Mouse (Mus musculus) monocyte, adult 5-6 weeks (primary cell): ENCODE measurements around the gene Scn2a. TPM values are rescaled to one million over a fixed set of nuclear protein-coding genes. Genes with fewer than 3 reads are reported as not detected.
"Not testable (repeated sequence)": the region's sequence is repeated elsewhere in the genome, so short reads cannot be mapped to it uniquely, and the experiment has no call there.

ENCODE experiments used
- ATAC-seq: fragments of 153-309, 156-312 bp; replicated peaks from 2 replicates; pipeline ENCODE4 v1.8.0; 2017; ENCODE audit warnings: mild to moderate bottlenecking; ENCODE audit not compliant: low TSS enrichment, insufficient number of reproducible peaks, severe bottlenecking, poor library complexity, low FRiP score
- total RNA-seq: library from RNA; stranded (forward); fragments of 200-1000, 200-491, 200-594 nt; gene quantifications from 3 replicates; pipeline ENCODE4 v1.2.3, GENCODE M21; 2017

Scn2a gene
- total RNA-seq, 1 experiment from 2014 or later, result not detected

DNA sequence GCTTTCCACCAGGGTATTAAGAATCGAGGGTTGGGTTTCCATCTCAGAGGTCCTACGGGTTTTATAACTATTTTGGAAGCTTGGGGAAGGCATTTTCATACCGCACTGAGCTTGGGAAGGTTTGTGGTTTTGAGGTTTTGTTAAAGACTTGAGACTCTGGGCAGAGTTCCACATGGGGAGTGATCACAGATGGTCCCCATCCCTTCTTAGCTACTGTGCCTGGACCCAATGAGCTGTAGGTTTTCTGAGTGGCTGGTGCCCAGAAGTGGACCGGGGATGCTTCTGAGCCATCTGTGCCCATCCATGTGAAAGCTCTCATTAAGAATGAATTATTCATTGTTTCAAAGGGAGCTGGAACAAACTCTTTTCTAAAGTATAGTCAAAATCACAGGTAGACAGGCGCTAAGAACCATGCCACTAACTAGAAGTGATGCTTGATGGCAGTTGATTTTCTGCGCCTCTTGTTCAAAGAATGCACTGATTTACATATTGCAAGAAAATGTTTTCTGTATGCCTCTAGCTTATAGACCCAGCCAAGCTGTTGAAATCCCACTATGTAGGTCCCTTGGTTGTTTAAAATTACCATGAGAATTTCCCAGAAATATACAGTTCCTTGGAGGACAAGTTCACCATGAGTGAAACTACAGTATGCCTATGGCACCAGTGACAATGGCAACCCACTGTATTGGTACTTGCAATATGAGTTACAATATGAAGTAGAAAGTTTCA is 70.0 kb downstream of the Scn2a start:
- ATAC-seq, result no peak

- ATAC-seq, result no peak
Measured at GRCm38 (mm10) chr2:65694485-65694884, 73.9 kb downstream of the Scn2a start.

- ATAC-seq, result no peak
Measured at GRCm38 (mm10) chr2:65695061-65695460, 74.5 kb downstream of the Scn2a start.

GRCm38 (mm10) chr2:65700246-65700645 is 79.7 kb downstream of the Scn2a start:
- no peak for ATAC-seq

DNA sequence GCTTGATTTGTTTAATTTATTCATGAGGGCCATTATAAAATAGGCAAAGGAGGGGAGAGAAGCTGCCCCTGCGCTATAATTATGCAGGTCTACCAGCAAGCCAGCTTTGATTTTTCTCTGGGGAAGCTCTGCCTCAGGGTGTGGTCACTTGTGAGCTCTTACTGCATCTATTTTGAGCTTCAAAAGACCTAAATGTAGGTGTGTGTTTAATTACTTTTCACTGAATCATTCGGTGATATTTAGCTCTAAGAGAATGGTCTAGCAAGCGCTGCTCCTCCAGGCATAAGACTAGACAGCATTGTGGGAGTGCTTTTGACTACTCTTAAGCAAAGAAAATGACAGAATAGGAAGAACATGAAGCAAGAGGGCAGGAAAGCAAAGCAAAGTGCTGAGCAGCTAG is 80.6 kb downstream of the Scn2a start:
- no peak for ATAC-seq

DNA sequence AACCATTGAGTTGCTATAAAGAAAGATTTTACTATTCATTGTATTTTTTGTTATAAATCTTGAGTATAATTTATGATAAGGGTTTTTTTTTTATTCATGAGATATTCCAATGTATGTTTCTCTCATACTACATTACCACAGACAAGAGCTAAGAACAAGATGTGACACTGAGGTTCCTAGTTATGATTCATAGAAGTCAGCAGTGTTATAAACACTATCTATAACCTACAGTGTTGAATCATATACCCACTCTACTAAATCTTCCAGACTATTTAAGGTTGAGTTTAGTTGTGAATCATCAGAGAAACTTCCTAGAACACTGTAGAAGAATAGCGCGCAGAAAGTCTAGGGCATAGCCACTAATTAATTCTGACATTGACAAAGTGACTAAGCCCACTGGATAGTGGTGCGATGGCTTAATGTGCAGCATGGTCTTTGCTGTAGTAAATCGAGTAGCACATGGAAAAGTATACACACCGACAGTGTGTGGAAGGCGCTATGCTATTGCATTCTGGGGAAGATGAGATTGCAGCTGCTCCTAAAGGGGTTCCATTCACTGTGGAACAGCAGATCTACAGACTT is 101.7 kb downstream of the Scn2a start:
- no peak for ATAC-seq

- ATAC-seq, result no peak
Measured at GRCm38 (mm10) chr2:65745400-65745799, 124.8 kb downstream of the Scn2a start.

GRCm38 (mm10) chr2:65782442-65782841 is 161.9 kb downstream of the Scn2a start:
- ATAC-seq, result no peak

DNA sequence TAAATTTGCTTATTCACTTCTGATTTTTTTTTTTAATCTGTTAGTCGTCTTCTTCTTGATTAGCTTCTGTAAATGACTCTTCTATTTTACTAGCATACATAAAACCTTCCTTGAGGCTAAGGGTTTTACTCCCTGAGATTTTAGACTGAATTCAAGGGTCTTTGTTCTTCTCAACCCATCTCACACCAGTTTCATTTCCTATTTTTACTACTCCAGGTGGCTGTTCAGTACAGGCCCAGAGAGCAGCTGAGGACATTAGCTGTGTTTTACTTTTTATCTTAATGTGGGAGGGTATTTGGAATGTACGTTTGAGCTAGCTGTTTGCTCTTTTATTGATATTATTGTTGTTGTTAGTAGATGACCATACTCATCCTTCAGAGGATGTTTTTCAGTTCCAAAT is 162.8 kb downstream of the Scn2a start:
- ATAC-seq, result no peak

- ATAC-seq, result no peak
Measured at GRCm38 (mm10) chr2:65792516-65792915, 171.9 kb downstream of the Scn2a start.

DNA sequence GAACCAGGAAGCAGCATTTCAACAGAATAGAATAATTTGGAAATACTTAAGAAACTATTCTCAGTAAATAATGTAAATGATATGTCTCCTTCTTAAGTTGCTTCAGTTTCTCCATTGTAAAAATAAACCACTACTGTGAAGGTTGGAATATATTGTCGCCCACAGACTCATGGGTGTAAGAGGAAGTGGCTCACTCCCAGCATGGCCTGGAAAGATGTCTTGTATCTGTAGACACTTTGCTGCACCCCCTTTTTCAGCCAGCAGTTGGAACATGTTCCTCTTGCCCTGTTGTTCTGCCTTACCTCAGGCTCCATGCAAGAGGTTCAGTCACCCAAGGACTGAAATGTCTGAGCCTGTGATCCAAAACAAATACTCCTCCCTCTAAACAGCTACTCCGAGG is 173.0 kb downstream of the Scn2a start:
- no peak for ATAC-seq

DNA sequence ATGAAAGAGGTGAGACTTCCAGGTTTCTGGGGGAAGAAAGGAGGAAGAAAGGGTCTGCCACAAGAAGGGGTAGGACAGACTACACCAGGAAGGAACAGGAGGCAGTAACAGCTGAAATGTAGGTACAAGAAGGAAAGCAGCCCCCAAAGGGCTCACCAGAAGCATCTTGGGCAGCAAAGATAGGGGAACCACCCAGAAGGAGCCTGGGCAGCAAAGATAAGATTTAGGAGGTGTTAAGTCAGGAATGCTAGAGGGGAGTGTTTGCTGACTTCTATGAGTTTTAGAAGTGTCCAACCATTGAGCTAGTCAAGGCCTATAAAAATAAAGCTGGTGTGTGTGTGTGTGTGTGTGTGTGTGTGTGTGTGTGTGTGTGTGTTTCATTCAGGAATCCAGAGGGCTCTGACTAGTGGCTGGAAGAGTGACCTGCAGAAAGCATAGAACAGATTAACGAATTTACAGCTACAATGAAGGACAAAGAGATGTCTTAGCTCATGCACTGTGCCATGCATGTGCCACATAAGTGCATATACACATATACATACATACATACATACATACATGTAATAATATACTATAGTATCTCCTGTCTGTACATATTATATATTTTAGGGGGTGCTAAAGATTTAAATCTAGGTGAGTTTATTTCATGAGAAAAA is 180.6 kb downstream of the Scn2a start:
- no peak for ATAC-seq

DNA sequence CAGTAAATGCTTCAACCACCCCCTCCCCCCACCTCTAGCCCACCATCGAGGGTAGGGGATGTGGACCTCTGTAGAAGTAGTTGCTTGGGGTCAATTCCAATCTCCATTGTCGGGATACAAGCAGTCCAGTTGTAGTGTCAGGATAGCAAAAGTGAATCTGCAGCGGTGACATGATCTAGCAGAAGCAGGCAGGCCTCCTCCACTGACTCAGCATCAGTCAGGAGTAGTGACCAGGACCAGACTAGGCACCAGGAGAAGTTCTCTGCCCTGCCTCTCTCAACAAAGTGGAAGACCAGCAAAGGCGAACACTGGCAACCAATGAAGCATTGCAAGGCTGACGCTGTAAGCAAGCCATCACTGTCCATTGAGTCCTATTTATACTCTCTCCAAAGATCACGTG is 186.0 kb downstream of the Scn2a start:
- ATAC-seq, result no peak

GRCm38 (mm10) chr2:65811203-65811602 is 190.6 kb downstream of the Scn2a start:
- not testable (repeated sequence) for ATAC-seq

Other genes with a start within 250 kb of the Scn2a start
- gene Scn3a, start 53.1 kb upstream of the Scn2a start, total RNA-seq, result not detected in 3 replicates
- not detected in 3 replicates for gene Csrnp3, start 225.0 kb downstream of the Scn2a start, total RNA-seq